Mouse (Mus musculus): ENCODE results near the gene Hnrnpl. TPM values are rescaled to one million over a fixed set of nuclear protein-coding genes. Genes with fewer than 3 reads are reported as not detected.
A peak's percentile ranks its signal among the peaks of the same experiment; 100 is the strongest.

Gene Hnrnpl
- total RNA-seq, 2 experiments from 2014 or later, result 410 to 476 TPM

GRCm38 (mm10) chr7:28818436-28818835 is 10.1 kb downstream of the Hnrnpl start:
- no peak for TF ChIP-seq CTCF (conservative IDR thresholded peaks at IDR 0.05)
- DNase-seq (ENCODE audit: low spot score in 2 of 2), result no peak
- Histone ChIP-seq H3K4me3 (no peak overlapping the region), H3K27ac (peak overlapping the region; percentile 58; the same call in 1 of the 2 replicates)

GRCm38 (mm10) chr7:28818861-28819452 is 10.6 kb downstream of the Hnrnpl start:
- DNase-seq (ENCODE audit: low spot score in 2 of 2), result no peak
- no peak for TF ChIP-seq CTCF (conservative IDR thresholded peaks at IDR 0.05)
- H3K4me3 ChIP-seq, result no peak overlapping the region
- no peak overlapping the region for H3K27ac ChIP-seq

DNA sequence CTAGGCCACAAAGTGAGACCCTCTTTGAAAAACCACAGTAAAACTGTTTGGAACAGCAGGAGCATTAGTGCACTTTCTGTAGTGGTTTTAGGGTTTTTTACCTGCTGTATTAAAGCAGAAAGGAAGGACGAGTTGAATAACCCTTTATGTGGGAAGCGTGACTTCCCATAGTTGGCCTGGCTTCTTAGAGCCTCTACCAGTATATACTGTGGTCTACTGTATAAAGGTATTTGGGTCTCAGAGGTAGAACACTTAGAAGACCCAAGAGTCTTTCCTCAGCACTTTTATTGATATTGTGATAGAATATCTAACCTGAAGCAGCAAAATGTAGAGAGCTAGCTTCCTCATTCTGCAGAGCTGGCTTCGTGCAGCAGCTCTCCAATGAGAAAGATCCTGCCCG is 11.2 kb downstream of the Hnrnpl start:
- TF ChIP-seq CTCF (conservative IDR thresholded peaks at IDR 0.05), result no peak
- peak overlapping the region; percentile 93; the same call in 1 of the 2 replicates for H3K27ac ChIP-seq
- H3K4me3 ChIP-seq, result no peak overlapping the region
- DNase-seq (ENCODE audit: low spot score in 2 of 2), result no peak

DNA sequence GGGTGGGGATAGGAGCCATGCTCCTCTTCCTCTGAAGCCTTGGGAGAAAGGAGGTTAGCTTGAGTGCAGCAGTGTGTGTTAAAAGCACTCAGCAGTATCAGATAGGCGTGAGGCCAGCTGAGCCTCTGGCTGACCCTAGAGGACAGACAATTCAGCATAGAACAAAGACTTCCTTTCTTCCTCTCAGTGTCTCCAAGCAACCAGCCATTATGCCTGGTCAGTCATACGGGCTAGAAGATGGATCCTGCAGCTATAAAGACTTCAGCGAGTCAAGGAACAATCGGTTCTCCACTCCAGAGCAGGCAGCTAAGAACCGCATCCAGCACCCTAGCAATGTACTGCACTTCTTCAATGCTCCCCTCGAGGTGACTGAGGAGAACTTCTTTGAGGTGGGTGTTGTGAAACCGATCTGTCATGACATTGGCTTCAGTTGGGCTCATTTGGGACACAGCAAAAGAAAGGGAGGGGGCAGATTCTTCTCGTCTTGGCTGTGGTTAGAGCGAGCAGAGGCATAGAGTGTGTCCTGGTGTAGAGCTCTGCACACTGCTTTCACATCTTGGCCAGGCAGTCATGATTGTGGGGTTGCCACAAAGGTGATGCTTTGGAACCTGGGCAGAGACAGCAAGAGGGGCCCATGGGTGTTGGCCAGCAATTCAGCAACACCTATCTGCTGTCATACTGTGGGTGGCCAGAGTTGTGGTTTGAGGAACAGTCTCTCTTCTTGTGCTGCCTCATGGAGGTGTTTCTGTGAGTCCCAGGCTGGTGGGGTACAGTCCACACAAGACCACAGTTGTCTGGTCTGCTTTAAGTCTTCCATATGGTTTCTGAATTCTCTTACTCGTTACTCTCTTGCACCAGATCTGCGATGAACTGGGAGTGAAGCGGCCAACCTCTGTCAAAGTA is 12.3 kb downstream of the Hnrnpl start:
- Histone ChIP-seq H3K27ac (peak overlapping the region; percentile 93), H3K4me3 (no peak overlapping the region)
- TF ChIP-seq CTCF (conservative IDR thresholded peaks at IDR 0.05), result 0 out of 2 replicates have a peak, but pooled peaks have one; percentile 6
- DNase-seq (ENCODE audit: low spot score in 2 of 2), result no peak

- H3K27ac ChIP-seq, result peak overlapping the region; percentile 93
- no peak for TF ChIP-seq CTCF (conservative IDR thresholded peaks at IDR 0.05)
- DNase-seq (ENCODE audit: low spot score in 2 of 2), result peak; percentile 81 to 86
Observed at GRCm38 (mm10) chr7:28821261-28821831, 13.0 kb downstream of the Hnrnpl start.

DNA sequence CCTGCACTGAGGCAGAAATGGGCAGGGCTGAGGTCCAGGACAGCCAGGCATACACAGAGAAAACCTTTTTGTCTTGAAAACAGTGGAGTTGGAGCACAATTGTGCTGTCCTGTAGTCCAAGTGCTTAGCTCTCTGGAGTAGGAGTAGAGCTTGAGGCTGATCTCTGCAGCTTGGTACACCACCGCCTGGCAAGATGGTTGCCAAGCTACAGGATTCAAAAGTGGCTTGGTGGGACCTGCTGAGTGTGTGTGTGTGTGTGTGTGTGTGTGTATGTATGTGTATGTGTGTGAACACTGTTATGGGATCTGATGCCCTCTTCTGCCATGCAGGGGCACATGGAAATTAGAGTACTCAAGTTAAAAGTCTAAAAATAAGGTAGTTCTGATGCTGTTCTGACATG is 14.2 kb downstream of the Hnrnpl start:
- no peak for TF ChIP-seq CTCF (conservative IDR thresholded peaks at IDR 0.05)

More at GRCm38 (mm10) chr7:28821261-28821831, 13.0 kb downstream of the Hnrnpl start:
- H3K4me3 ChIP-seq, result no peak overlapping the region

GRCm38 (mm10) chr7:28822993-28823903 is 14.9 kb downstream of the Hnrnpl start:
- no peak for DNase-seq (ENCODE audit: low spot score in 2 of 2)
- no peak for TF ChIP-seq CTCF (conservative IDR thresholded peaks at IDR 0.05)
- Histone ChIP-seq H3K27ac (peak overlapping the region; percentile 93), H3K4me3 (no peak overlapping the region)

More for the DNA sequence above, 14.2 kb downstream of the Hnrnpl start:
- Histone ChIP-seq H3K4me3 (no peak overlapping the region), H3K27ac (peak overlapping the region; percentile 93)
- DNase-seq (ENCODE audit: low spot score in 2 of 2), result no peak

GRCm38 (mm10) chr7:28823932-28824331 is 15.6 kb downstream of the Hnrnpl start:
- DNase-seq (ENCODE audit: low spot score in 2 of 2), result no peak
- H3K27ac ChIP-seq, result peak overlapping the region; percentile 93
- H3K4me3 ChIP-seq, result no peak overlapping the region
- no peak for TF ChIP-seq CTCF (conservative IDR thresholded peaks at IDR 0.05)

- no peak for TF ChIP-seq CTCF (conservative IDR thresholded peaks at IDR 0.05)
- peak; percentile 85 to 91 for DNase-seq (ENCODE audit: low spot score in 2 of 2)
- H3K4me3 ChIP-seq, result peak within 1 kb of the TSS; percentile 78
- H3K27ac ChIP-seq, result peak within 1 kb of the TSS; percentile 93
Observed at GRCm38 (mm10) chr7:28824941-28825685, 16.8 kb downstream of the Hnrnpl start, which contains the start of gene Ech1. Gene Ech1 (plus strand): TSS chr7:28825217.

GRCm38 (mm10) chr7:28825686-28826401 is 17.5 kb downstream of the Hnrnpl start:
- Histone ChIP-seq H3K4me3 (peak overlapping the region; percentile 78), H3K27ac (peak overlapping the region; percentile 93)
- no peak for DNase-seq (ENCODE audit: low spot score in 2 of 2)
- TF ChIP-seq CTCF (conservative IDR thresholded peaks at IDR 0.05), result peak; percentile 44

DNA sequence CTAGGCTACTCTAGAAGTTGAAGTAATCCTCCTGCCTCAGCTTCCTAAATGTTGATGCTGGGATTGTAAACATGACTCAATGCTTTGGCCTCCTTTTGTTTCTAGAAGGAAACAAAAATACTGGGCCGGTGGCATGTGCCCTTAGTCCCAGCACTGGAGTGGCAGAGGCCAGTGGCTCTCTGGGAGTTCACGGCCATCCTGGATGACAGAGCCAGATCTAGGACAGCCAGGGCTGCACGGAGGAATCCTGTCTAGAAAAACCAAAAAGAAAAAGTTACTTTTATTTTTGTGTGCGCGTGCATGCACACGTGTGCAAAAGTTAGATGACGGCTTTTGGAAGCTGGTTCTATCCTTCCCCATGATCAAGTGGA is 18.0 kb downstream of the Hnrnpl start:
- DNase-seq (ENCODE audit: low spot score in 2 of 2), result no peak
- no peak for TF ChIP-seq CTCF (conservative IDR thresholded peaks at IDR 0.05)
- Histone ChIP-seq H3K4me3 (peak overlapping the region; percentile 78; the same call in 1 of the 2 replicates), H3K27ac (peak overlapping the region; percentile 93)

Measured in layer of hippocampus, adult 2 months (tissue).